Mouse (Mus musculus): ENCODE data around the gene Scarf1.

The Scarf1 gene

DNA sequence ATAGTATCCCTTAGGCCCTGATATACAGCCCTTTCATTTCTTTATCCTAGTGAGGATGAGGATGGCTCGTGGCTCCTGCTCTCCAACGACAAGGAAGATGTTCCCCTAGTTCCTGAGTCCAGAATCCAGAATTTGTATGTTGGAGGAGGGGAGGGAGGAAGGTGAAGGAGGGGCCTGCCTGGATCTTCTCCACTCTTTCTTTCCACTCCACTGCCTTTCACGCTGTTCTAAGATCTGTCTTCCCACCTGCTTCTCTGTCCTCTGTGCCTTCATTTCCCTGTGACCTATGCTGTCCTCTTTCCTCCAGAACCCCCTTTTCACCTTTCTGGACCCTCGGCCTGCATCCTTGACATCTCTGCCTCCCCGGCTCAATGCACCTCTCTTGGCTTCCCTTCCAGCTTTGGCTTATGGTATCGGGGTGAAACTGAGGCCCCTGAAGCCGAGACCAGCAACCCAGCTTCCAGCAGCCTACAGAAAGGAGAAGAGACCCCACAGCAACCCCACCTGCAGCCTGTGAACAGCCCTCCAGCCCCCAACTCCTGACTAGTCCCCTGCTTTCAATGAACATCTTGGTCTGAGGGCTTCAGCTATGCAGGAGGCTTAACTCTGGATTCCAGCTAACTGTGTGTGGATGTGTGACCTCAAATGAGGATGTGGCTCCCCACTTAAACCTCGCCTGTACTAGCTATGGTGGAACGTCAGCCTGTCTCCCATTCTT, 880 bp upstream of the Scarf1 start:
- DNase-seq (ENCODE audit: low spot score) = no peak

DNA sequence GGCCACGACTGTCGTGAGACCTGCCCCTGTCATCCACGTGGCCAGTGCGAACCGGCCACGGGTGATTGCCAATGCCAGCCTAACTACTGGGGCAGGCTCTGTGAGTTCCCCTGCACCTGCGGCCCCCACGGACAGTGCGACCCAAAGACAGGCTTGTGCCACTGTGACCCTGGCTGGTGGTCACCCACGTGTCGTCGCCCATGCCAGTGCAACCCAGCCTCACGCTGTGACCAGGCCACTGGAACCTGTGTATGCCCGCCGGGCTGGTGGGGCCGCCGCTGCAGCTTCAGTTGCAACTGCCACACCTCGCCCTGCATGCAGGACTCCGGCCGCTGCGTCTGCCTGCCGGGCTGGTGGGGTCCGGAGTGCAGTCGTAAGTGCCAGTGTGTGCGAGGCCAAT, 1.8 kb downstream of the Scarf1 start:
- DNase-seq (ENCODE audit: low spot score) = no peak

DNA sequence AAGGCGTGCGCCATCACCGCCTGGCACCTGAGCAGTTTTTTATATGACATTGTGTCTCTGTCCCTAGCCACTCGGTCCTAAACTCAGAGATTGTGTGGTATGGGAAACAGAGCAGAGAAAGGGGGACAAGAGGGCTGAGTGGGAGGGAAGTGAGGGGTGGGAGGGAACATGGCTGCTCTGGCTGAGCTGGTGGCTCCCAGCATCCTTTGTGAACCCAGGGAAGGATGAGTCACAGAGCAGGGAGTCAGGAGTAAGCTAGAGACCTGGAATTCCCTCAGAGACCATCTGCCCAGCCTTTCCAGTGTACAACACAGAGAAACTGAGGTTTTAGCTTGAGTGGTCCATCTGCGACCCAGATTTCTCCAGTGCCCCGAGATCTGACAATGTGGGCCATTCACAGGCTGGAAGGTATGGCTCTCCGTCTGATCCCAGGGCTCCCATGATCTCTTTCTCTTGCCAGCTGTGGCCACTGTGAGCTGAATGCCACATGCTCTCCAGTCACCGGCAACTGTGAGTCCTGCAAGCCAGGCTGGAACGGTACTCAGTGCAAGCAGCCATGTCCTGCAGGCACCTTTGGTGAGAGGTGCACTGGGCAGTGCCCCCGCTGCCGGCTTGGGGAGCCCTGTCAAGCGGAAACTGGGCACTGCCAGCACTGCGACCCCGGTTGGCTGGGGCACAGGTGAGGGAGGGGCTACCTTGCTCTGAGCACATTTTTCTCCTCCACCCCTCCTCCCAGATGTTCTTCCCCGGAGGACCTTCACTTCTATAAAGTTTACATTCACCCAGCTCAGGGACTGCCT, 6.7 kb downstream of the Scarf1 start:
- DNase-seq (ENCODE audit: low spot score) = no peak

DNA sequence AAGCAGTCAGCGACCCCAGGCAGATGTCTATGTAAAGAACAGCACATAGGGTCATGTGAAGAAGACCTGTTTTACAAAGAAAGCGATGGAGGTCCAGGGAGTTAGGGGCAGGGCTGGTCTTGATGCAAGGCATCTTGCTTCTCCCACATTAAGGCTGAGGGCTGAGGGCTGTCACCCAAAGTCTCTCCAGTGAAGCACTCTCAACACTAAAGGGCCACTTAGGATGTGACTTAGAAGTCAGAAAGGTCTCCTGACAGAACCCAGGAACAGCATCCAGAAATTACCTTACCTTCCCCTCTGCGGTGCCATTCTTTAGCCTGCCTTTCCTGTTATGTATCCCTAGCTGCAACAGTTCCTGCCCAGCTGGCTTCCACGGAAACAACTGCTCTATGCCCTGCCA, 8.3 kb downstream of the Scarf1 start:
- DNase-seq (ENCODE audit: low spot score) = no peak

DNA sequence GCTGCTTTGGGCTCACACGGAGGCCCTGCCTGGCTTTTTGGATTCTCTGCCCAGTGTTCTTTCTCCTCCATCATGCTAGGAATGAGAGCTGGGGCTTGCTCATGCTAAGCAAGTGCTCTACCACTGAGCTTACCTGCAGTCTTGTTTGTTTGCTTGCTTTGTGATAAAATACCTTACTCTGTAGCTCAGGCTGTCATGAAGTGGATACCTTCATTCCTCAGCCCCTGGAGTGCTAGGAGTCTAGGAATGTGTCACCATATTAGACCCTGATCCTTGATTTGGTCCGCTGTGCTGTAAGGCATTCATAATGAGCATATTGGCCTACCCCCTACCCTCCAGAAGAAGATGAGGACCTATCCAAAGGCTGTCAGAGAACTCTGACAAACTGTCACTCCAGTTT, 9.5 kb downstream of the Scarf1 start:
- DNase-seq (ENCODE audit: low spot score) = no peak

DNA sequence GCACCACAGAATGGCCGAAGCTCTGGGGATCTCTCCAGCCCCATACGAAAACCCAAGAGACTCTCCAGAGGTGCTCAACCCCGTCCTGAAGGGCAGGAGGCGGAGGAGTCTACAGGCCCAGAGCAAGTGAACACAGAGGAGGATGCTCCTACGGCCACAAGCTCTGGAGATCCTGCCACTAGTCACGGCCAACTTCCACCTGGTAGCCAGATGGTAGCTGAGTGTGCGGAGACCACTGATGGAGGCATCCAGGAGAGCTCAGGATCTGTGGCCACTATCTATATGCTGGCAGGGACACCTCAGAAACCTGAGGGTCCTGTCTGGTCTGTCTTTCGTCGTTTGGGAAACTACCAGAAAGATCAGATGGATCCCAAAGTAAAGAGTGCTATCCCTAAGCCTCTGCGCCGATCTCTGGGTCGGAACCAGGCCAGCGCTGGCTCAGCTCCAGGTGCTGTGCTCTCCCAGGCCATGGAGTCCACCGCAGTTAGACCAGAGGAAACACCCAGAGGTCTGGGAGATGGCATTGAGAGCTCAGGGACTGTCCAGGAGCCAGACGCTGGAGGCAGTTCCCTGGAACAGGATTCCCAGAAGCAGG, 12.3 kb downstream of the Scarf1 start:
- DNase-seq (ENCODE audit: low spot score) = no peak

DNA sequence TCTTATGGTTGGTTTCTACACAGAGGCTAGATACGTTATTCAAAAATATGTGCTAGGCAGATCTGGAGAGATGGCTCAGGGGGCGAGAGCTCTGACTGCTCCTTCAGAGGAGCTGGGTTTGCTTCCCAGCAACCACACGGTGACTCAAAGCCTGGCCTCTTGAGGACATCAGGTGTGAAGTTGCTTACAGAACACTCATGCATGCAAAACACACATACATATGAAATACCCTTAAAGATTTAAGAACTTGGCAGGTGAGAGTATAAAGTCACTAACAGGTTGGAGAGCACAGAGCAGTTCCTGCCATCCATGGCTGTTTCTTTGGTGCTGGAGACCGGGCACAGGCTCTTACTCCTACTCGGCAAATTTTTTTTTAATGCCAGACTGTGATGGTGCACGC, 13.6 kb downstream of the Scarf1 start:
- DNase-seq (ENCODE audit: low spot score) = no peak

DNA sequence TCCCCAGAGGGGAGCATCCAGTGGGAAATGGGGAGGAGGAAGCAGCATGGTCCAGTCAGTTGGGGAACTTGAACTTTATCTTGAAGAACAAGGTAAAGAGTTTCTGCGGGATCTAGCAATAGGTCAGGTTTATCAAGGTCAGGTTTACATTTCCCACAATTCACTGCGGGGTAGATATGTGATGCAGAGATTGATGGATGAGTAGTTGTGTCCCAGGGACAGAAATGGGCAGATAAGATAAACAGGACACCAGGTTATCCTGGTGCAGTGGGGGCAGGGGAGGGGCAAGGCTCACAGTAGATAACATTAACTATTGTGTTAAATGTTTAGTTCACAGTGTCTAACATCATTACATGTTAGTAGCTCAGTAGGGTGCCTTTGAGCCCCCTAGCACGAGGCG, 16.4 kb downstream of the Scarf1 start:
- no peak for DNase-seq (ENCODE audit: low spot score)

DNA sequence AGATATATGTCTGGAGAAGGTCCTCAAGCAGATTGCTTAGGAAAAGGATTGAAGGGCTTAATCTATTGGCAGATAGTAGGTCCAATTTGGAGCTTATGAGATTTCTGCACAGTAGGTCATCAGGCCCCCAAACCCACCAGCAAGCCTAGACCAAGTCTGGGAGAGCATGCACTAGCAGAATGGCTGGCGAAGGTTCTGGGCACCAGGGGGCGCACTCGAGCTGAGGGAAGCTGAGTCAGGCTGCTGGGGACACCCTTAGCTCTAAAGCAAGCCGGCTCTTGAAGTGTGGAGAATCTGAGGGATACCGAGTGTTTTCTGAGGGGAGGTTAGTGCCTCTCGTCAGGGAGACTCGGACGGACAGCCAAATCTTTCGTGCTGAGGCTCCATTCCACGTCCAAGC, 17.0 kb downstream of the Scarf1 start:
- DNase-seq (ENCODE audit: low spot score) = peak; percentile 92

DNA sequence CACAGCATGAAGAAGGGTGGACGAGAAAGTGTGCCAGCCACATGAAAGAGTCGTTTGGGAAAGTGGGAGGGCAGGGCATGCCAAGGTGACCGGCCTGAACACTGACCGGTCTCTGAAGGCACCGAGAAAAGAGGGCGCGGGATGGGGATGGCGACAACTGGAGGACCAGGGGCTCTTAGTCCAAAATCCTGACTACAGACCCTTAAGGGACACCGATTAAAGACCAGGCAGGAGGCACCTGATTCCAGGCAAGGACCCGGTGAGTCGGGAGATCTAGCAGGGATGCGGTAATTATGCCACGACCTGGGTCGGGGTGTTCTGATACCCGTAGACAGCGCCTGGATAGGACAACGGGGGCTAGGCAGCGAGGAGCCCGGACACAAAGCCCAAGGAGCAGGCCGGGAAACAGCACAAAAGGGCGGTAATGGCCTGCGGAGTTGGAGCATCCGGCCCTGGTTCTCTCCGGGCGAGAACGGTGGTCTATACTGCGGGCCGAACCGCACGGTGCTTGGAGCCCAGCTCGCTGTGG, 17.6 kb downstream of the Scarf1 start:
- DNase-seq (ENCODE audit: low spot score) = no peak

DNA sequence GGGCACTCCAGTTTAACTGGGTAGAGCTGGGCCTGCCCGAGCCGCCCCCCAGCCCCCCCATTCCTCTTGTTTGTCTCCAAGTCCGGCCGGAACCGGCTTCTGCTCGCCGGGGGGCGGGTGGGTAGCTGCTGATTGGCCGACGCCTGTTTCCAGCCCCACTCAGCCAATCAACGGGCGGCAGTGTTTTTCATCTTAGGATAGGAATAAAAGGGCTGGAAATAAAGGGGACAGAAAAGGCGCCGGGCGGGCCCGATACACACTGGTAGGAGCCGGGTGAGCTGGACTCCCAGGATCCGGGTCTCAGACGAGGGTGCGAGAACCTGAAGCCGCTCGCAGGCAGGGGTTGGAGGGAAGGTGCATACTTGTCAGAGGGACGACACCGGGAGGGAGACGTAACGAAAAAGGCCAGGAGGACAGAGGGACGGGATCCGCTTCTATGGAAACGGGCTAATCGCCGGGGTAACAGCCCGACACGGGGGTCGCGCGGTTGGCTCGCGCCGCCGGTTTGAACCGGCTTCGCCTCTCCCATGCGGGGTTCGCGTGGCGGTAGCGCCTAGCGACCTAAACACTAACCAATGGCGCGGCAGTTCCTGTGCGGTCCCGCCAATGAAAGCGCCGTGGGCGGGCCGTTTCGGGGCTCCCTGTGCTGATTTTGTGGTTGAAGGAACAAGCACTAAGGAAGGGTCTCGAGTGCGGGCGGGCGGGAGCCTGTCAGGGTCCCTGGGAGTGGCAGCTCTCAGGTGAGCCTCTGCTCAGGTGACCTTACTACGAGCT, 18.3 kb downstream of the Scarf1 start, which contains the start of gene Slc43a2:
Gene Slc43a2 (plus strand): TSS at position 226 of the 774 bp plus-strand sequence.
- peak; percentile 96 for DNase-seq (ENCODE audit: low spot score)

DNA sequence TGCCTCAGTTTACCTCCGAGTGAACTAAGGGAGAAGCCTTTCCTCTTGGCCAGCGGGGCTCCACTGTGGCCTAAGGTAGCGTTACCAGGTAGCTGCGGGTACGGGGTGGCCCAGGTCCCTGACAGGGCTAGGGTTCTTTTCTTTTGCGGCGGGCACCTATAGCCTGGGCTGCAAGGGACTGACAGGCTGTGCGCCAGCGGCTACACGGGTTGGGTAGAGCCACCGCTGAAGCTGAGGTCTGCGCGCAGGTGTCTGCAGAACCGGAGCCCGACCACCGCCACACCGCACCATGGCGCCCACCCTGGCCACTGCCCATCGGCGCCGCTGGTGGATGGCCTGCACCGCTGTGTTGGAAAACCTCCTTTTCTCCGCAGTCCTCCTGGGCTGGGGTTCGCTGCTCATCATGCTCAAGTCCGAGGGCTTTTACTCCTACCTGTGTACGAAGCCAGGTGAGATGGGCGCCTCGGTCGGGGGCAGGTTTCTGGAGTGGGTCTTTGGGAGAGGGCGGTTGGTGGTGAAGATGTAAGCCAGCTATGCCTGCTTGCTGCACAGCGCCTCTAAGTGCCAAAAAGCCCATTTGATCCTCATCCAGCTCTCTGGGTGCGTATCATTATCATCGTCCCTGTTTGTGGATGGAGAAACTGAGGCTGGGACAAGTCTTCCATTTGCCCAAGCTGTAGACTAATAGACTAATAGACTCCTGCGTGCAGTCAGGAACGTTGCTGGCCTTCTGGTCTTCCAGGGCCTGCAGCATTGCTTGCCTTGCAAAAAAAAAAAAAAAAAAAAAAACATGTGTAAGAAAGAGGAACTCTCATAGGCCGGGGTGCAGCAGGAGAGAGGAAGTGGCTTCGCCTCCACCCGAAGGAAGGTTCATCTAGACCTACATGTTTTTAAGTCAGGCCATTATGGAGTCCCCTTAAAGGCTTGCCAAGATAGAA, 19.3 kb downstream of the Scarf1 start:
- DNase-seq (ENCODE audit: low spot score) = no peak

DNA sequence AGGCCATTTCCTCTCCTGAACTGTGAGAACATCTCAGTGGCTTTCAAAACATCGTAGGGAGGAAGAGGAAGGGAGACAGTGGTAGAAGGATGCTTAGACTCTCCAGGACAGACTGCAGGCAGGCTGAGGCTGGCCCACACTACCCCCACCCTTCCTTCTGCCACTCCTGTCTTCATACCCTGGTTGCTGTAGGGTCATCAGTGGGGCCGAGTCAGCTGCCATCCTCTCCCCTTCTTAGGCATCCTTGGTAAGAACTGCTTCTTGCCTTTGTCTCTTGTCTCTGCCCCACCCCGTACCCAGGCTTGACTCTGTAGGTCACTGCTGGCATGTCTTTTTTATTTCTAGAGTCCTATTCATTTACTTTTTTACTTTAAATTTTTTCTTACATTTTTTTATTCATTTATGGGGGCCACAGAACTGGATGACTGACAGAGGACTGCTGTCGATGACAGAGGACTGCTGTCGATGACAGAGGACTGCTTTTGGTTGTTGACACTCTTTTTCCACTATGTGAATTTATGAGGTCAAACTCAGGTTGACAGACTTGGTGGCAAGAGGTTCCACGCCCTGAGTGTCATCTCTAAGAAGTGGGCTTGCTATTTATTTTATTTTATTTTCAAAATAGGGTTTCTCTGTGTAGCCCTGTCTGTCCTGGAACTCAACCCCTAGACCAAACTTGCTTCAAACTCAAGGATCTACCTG, 20.1 kb downstream of the Scarf1 start:
- no peak for DNase-seq (ENCODE audit: low spot score)

DNA sequence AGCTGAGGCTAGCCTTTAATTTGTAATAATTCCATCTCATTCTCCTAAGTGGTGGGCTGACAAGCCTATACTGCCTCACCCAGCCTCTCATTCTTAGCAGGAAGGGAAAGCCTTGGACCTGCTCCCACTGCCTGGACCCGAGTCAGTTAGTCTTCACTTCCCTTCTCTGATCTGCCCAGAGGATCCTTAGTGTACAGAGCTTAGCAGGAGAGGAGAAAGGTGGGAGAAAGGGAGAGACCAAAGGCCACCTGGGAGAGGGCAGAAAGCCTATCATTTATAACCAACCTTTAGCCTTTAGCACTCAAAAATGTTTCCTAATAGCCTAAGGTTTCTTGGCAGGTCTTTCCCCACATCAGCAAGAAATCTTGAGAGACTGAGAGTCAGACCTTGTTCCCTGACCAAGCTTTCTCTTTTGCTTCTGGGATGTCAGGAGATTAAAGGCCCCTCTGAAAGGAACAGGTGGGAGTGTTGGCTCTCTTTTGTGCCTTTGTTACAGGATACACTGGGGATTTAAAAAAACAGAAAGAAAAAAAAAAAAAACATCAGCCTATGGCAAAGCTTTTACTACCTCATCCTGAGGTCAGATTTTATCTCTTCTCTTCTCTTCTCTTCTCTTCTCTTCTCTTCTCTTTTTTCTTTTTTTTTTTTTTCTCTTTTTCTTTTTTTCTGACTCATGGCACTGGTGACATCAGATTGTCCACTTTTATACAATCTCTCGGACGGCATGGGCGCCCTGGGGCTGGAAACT, 21.1 kb downstream of the Scarf1 start:
- peak; percentile 44 for DNase-seq (ENCODE audit: low spot score)

DNA sequence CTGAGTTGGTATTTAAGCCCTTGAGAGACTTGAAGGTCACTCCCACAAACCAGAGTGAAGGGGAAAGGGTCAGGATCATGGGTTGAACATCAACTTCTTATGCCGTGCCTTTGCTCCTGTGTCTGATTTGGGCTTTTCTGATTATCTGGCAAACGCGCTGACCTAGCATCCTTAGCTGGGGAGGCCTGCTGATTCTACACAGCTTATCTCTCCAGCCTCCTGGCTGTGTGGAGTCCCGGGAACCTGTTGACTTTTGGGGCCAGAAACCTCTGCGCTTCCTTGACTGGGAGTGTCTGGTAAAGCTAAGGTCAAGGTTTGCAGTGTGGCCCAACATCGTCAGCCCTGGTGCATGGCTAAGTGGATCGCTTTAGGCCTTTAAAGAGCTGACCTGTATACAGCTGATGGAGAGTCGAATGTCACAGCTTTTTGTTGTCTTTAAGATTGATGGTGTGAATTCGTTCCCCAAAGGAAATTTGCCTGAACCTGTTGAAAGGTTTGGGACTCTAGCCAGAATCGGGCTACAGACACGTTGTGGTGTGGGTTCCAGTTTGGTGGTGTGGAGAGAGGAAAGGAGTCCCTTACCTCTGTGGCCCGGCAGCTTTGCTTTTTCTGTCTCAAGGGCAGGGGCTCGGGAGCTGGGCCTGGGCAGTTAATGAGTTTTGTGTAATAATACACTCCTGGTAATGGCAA, 21.9 kb downstream of the Scarf1 start:
- no peak for DNase-seq (ENCODE audit: low spot score)

DNA sequence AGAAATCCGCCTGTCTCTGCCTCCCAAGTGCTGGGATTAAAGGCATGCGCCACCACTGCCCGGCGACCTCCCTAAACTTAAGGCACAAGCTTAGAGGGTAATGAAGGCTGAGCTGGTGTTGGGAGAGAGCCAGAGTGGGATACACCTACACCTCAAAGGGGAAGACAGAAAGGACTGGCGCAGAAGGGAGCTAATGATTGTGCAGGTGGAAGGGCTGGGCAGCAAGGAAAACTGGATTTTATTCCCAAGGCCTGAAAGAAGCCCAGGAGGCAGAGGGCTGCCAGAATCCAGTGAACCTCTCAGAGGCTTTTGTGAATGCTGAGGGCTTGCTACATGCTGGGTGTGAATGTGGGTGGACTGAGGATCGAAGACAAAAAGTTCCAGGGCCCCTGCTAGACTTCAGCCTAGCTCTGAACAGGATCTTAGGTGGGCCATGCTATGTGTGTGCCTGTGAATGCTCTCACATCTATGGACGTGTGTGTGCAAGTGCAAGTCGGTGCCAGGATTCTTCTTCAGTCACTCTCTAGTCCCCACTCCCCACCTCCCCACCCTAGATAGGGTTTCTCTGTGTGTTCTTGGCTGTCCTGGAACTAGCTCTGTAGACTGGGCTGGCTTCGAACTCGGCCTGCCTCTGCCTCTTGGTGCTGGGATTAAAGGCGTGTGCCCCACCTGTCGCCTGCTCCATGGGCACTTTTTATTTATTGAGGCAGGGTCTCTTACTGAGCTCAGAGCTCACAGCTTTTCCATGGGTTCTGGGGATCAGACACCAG, 23.1 kb downstream of the Scarf1 start:
- no peak for DNase-seq (ENCODE audit: low spot score)

DNA sequence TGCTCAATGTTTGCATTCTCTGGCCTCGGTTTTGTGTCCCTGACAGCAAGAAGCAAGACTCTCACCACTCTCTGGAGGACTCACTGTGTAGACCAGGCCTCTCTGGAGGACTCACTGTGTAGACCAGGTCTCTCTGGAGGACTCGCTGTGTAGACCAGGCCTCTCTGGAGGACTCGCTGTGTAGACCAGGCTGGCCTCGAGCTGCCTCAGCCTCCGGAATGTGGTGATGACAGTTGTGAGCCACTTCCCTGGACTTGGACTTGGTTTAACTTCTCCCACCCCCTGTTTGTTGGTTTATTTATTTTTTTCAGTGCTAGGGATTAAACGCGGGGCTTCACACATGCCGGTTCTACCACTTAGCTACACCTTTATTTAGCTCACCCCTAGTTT, 23.7 kb downstream of the Scarf1 start:
- no peak for DNase-seq (ENCODE audit: low spot score)

DNA sequence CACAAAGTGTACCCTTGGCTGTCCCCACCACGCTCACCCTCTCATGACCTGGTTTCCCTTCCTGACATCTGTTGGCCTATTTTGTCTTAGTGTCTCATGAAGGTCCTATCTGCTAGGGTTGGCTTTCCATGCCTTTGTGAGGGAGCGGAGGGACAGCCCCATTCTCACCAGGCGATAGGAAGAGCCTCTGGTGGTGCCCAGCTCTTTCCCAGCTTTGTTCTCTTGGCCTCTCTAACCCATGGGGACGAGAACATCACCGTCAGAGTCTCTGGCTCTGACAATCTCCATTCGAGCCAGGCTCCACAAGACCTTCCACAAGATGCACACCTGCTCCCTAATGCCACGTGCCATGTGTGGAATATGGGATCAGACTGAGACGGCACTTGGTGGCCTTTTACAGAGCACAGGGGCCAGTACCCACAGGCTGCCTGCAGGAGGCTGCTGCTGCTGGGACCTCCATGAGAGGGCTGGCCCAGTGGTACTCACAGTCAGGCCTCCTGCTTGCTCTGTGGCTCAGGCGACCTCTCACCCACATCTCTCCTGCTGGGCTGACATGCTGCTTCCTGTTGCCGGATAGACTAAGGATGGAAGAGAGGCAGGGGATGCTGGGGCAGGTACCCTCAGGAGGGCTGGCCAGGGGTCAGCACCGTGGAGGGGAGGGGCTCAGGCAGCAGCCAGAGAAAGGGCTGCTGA, 24.3 kb downstream of the Scarf1 start:
- DNase-seq (ENCODE audit: low spot score) = no peak

Data from adipocyte (in vitro differentiated cells).